Mouse (Mus musculus) liver, embryonic 14.5 days (tissue): Measurements from ENCODE around the gene Spem1. TPM values are rescaled to one million over a fixed set of nuclear protein-coding genes. Genes with fewer than 3 reads are reported as not detected.

Experiments used
- ATAC-seq: fragments of 200-750 bp; cut with Nextera tagmentation; 2 replicates; pipeline ENCODE4 v1.8.0; 2017; ENCODE audit warnings: moderate number of reproducible peaks, mild to moderate bottlenecking, moderate library complexity; ENCODE audit not compliant: insufficient read depth
- DNase-seq, 3 experiments: peaks; one replicate each; pipeline ENCODE4 v3.0.0-alpha.2; 2012 to 2013; ENCODE audit warnings: low read depth in 3 of 3, low spot score in 3 of 3
- H3K27ac ChIP-seq: fragments of 300-500 bp; sonication (generic); 2 replicates; pipeline ENCODE4 v1.5.1; 2014; ENCODE audit warnings: moderate library complexity, mild to moderate bottlenecking, control low read depth, inconsistent platforms
- H3K27me3 ChIP-seq: fragments of 300-500 bp; sonication (generic); 2 replicates; pipeline ENCODE4 v1.6.1; 2014; ENCODE audit warnings: mild to moderate bottlenecking, low read length, moderate library complexity; ENCODE audit not compliant: control insufficient read depth, insufficient read depth
- H3K36me3 ChIP-seq: fragments of 300-500 bp; sonication (generic); replicated peaks from 2 replicates; pipeline ENCODE4 v1.6.1; 2014; ENCODE audit warnings: low read depth; ENCODE audit not compliant: control insufficient read depth, insufficient read depth
- H3K4me1 ChIP-seq, 2 experiments: fragments of 200-500 bp in 1 of 2; fragments of 300-500 bp in 1 of 2; sonication (generic) in 1 of 2; replicated peaks; 2 replicates each; pipeline ENCODE4 v1.6.1; 2012 to 2014; ENCODE audit warnings: antibody characterized with exemption in 1 of 2, inconsistent platforms in 1 of 2, low read length in 1 of 2; ENCODE audit not compliant: control insufficient read depth in 2 of 2, insufficient read depth in 2 of 2
- H3K4me2 ChIP-seq: fragments of 300-500 bp; sonication (generic); 2 replicates; pipeline ENCODE4 v1.6.1; 2014; ENCODE audit warnings: low read depth, mild to moderate bottlenecking, control low read depth, moderate library complexity
- H3K4me3 ChIP-seq, 2 experiments: fragments of 200-500 bp in 1 of 2; fragments of 300-500 bp in 1 of 2; sonication (generic) in 1 of 2; 2 replicates each; pipeline ENCODE4 v1.5.1; 2012 to 2014; ENCODE audit warnings: low read depth in 2 of 2, low read length in 2 of 2, mild to moderate bottlenecking in 2 of 2, control low read depth in 1 of 2, inconsistent platforms in 1 of 2, moderate library complexity in 1 of 2; ENCODE audit not compliant: insufficient read depth in 1 of 2
- H3K9ac ChIP-seq: fragments of 300-500 bp; sonication (generic); replicated peaks from 2 replicates; pipeline ENCODE4 v1.6.1; 2014; ENCODE audit warnings: mild to moderate bottlenecking, control low read depth, moderate library complexity
- H3K9me3 ChIP-seq: fragments of 300-500 bp; sonication (generic); 2 replicates; pipeline ENCODE4 v1.6.1; 2016; ENCODE audit warnings: low read length, mixed read lengths; ENCODE audit not compliant: control insufficient read depth
- CTCF ChIP-seq: IDR thresholded peaks from 2 replicates; pipeline ENCODE4 v1.5.1; 2016; ENCODE audit warnings: antibody characterized with exemption, low read depth, control low read depth
- EP300 ChIP-seq: IDR thresholded peaks from 2 replicates; pipeline ENCODE4 v1.6.1; 2016; ENCODE audit warnings: antibody characterized with exemption, low read depth
- WGBS: fragments of 180-500 bp; shearing (Covaris S2); extraction: QIAGEN DNeasy Blood & Tissue Kit; methylation state at CpG from one replicate; pipeline ENCODE4 v1.1.7; 2014; ENCODE audit not compliant: insufficient replicate concordance; 5-methylcytosine and 5-hydroxymethylcytosine counted together
- polyA plus RNA-seq, 2 experiments: library from polyadenylated mRNA; depleted of rRNA in 1 of 2; stranded (reverse) in 1 of 2; unstranded in 1 of 2; fragments of >200 nt; fragmentation: Nextera tagmentation in 1 of 2; extraction: Ambion mirVana in 1 of 2; gene quantifications; 2 replicates each; pipeline versions ENCODE4 v1.2.1 to v1.2.3; 2012 to 2014

Gene Spem1
- polyA plus RNA-seq, 2 experiments, result not detected

GRCm38 (mm10) chr11:69774961-69775360 is 47.0 kb downstream of the Spem1 start:
- Histone ChIP-seq H3K4me2 (no peak overlapping the region), H3K4me1 (no peaks in the 10 kb centered on the region), H3K27me3 (peaks cover 4% of the 10 kb centered on the region; the same call in 1 of the 2 replicates), H3K9ac (no peak overlapping the region), H3K4me3 (no peak overlapping the region), H3K9me3 (no peaks in the 10 kb centered on the region), H3K27ac (no peak overlapping the region), H3K36me3 (no peaks in the 10 kb centered on the region)
- WGBS, result 33% methylated on average over 5 of the region's 5 CpGs
- no peak for TF ChIP-seq CTCF
- TF ChIP-seq EP300, result no peak
- no peak for ATAC-seq
- no peak for DNase-seq

Other genes starting within 250 kb of the Spem1 start
Only the 30 nearest of the 44 such genes appear.
- 40.4 and 60.1 TPM in 2 replicates for gene Mpdu1, start 159.5 kb downstream of the Spem1 start, polyA plus RNA-seq (2012; rRNA removed)
- 13.8 and 16.0 TPM in 2 replicates for gene Mpdu1, start 159.5 kb downstream of the Spem1 start, polyA plus RNA-seq (2014; fragmentation: Nextera tagmentation; extraction: Ambion mirVana)
- gene Cd68, start 156.0 kb downstream of the Spem1 start, polyA plus RNA-seq (2012; rRNA removed), result 9.4 and 12.3 TPM in 2 replicates
- gene Cd68, start 156.0 kb downstream of the Spem1 start, polyA plus RNA-seq (2014; fragmentation: Nextera tagmentation; extraction: Ambion mirVana), result 17.7 and 18.9 TPM in 2 replicates
- 312 and 420 TPM in 2 replicates for gene Eif4a1, start 149.8 kb downstream of the Spem1 start, polyA plus RNA-seq (2012; rRNA removed)
- gene Eif4a1, start 149.8 kb downstream of the Spem1 start, polyA plus RNA-seq (2014; fragmentation: Nextera tagmentation; extraction: Ambion mirVana), result 316 TPM in 2 replicates
- 37.0 and 45.8 TPM in 2 replicates for gene Senp3, start 140.1 kb downstream of the Spem1 start, polyA plus RNA-seq (2012; rRNA removed)
- 21.0 and 24.5 TPM in 2 replicates for gene Senp3, start 140.1 kb downstream of the Spem1 start, polyA plus RNA-seq (2014; fragmentation: Nextera tagmentation; extraction: Ambion mirVana)
- 0.21 and 0.26 TPM in 2 replicates for gene Tnfsf13, start 136.4 kb downstream of the Spem1 start, polyA plus RNA-seq (2012; rRNA removed)
- gene Tnfsf13, start 136.4 kb downstream of the Spem1 start, polyA plus RNA-seq (2014; fragmentation: Nextera tagmentation; extraction: Ambion mirVana), result 0.20 TPM in 1 of 2 replicates, not detected in the other
- 3.7 and 4.3 TPM in 2 replicates for gene Tnfsf12, start 126.3 kb downstream of the Spem1 start, polyA plus RNA-seq (2012; rRNA removed)
- gene Tnfsf12, start 126.3 kb downstream of the Spem1 start, polyA plus RNA-seq (2014; fragmentation: Nextera tagmentation; extraction: Ambion mirVana), result 2.6 and 3.1 TPM in 2 replicates
- gene Tnfsfm13, start 126.1 kb downstream of the Spem1 start, polyA plus RNA-seq (2012; rRNA removed), result 0.53 and 0.80 TPM in 2 replicates
- gene Tnfsfm13, start 126.1 kb downstream of the Spem1 start, polyA plus RNA-seq (2014; fragmentation: Nextera tagmentation; extraction: Ambion mirVana), result 0.70 and 1.7 TPM in 2 replicates
- 14.3 and 16.0 TPM in 2 replicates for gene Polr2a, start 63.5 kb downstream of the Spem1 start, polyA plus RNA-seq (2012; rRNA removed)
- 19.5 and 22.4 TPM in 2 replicates for gene Polr2a, start 63.5 kb downstream of the Spem1 start, polyA plus RNA-seq (2014; fragmentation: Nextera tagmentation; extraction: Ambion mirVana)
- gene Slc35g3, start 60.2 kb downstream of the Spem1 start, polyA plus RNA-seq (2012; rRNA removed), result not detected in 2 replicates
- not detected in 2 replicates for gene Slc35g3, start 60.2 kb downstream of the Spem1 start, polyA plus RNA-seq (2014; fragmentation: Nextera tagmentation; extraction: Ambion mirVana)
- 1.4 and 1.5 TPM in 2 replicates for gene Zbtb4, start 56.3 kb downstream of the Spem1 start, polyA plus RNA-seq (2012; rRNA removed)
- gene Zbtb4, start 56.3 kb downstream of the Spem1 start, polyA plus RNA-seq (2014; fragmentation: Nextera tagmentation; extraction: Ambion mirVana), result 0.45 and 0.58 TPM in 2 replicates
- 0.44 and 0.58 TPM in 2 replicates for gene Chrnb1, start 26.2 kb downstream of the Spem1 start, polyA plus RNA-seq (2012; rRNA removed)
- gene Chrnb1, start 26.2 kb downstream of the Spem1 start, polyA plus RNA-seq (2014; fragmentation: Nextera tagmentation; extraction: Ambion mirVana), result 0.32 and 0.33 TPM in 2 replicates
- gene Fgf11, start 20.3 kb downstream of the Spem1 start, polyA plus RNA-seq (2012; rRNA removed), result 0.41 and 0.42 TPM in 2 replicates
- gene Fgf11, start 20.3 kb downstream of the Spem1 start, polyA plus RNA-seq (2014; fragmentation: Nextera tagmentation; extraction: Ambion mirVana), result 0.06 and 0.13 TPM in 2 replicates
- 0.25 TPM in 2 replicates for gene Tmem102, start 16.6 kb downstream of the Spem1 start, polyA plus RNA-seq (2012; rRNA removed)
- 0.57 and 0.80 TPM in 2 replicates for gene Tmem102, start 16.6 kb downstream of the Spem1 start, polyA plus RNA-seq (2014; fragmentation: Nextera tagmentation; extraction: Ambion mirVana)
- not detected in 2 replicates for gene Gm39566, start 6.9 kb downstream of the Spem1 start, polyA plus RNA-seq (2012; rRNA removed)
- not detected in 2 replicates for gene Gm39566, start 6.9 kb downstream of the Spem1 start, polyA plus RNA-seq (2014; fragmentation: Nextera tagmentation; extraction: Ambion mirVana)
- gene Spem2, start 3.7 kb downstream of the Spem1 start, polyA plus RNA-seq (2012; rRNA removed), result not detected in 2 replicates
- gene Spem2, start 3.7 kb downstream of the Spem1 start, polyA plus RNA-seq (2014; fragmentation: Nextera tagmentation; extraction: Ambion mirVana), result not detected in 2 replicates
- gene Nlgn2, start 15.6 kb upstream of the Spem1 start, polyA plus RNA-seq (2012; rRNA removed), result 2.0 and 2.2 TPM in 2 replicates
- 0.48 and 0.76 TPM in 2 replicates for gene Nlgn2, start 15.6 kb upstream of the Spem1 start, polyA plus RNA-seq (2014; fragmentation: Nextera tagmentation; extraction: Ambion mirVana)
- 143 and 197 TPM in 2 replicates for gene Tmem256, start 16.3 kb upstream of the Spem1 start, polyA plus RNA-seq (2012; rRNA removed)
- 384 and 393 TPM in 2 replicates for gene Tmem256, start 16.3 kb upstream of the Spem1 start, polyA plus RNA-seq (2014; fragmentation: Nextera tagmentation; extraction: Ambion mirVana)
- 18.0 and 20.0 TPM in 2 replicates for gene Plscr3, start 24.2 kb upstream of the Spem1 start, polyA plus RNA-seq (2012; rRNA removed)
- gene Plscr3, start 24.2 kb upstream of the Spem1 start, polyA plus RNA-seq (2014; fragmentation: Nextera tagmentation; extraction: Ambion mirVana), result 22.8 and 25.0 TPM in 2 replicates
- 1.2 TPM in 2 replicates for gene Tnk1, start 36.5 kb upstream of the Spem1 start, polyA plus RNA-seq (2012; rRNA removed)
- gene Tnk1, start 36.5 kb upstream of the Spem1 start, polyA plus RNA-seq (2014; fragmentation: Nextera tagmentation; extraction: Ambion mirVana), result 0.43 and 0.80 TPM in 2 replicates
- not detected in 2 replicates for gene Tmem95, start 55.8 kb upstream of the Spem1 start, polyA plus RNA-seq (2012; rRNA removed)
- gene Tmem95, start 55.8 kb upstream of the Spem1 start, polyA plus RNA-seq (2014; fragmentation: Nextera tagmentation; extraction: Ambion mirVana), result not detected in 2 replicates
- 0.93 TPM in 2 replicates for gene Kctd11, start 59.2 kb upstream of the Spem1 start, polyA plus RNA-seq (2012; rRNA removed)
- 0.53 and 1.00 TPM in 2 replicates for gene Kctd11, start 59.2 kb upstream of the Spem1 start, polyA plus RNA-seq (2014; fragmentation: Nextera tagmentation; extraction: Ambion mirVana)
- 2.7 and 2.8 TPM in 2 replicates for gene Acap1, start 73.4 kb upstream of the Spem1 start, polyA plus RNA-seq (2012; rRNA removed)
- 2.9 and 3.3 TPM in 2 replicates for gene Acap1, start 73.4 kb upstream of the Spem1 start, polyA plus RNA-seq (2014; fragmentation: Nextera tagmentation; extraction: Ambion mirVana)
- gene 2810408A11Rik, start 78.8 kb upstream of the Spem1 start, polyA plus RNA-seq (2012; rRNA removed), result 0.40 and 0.48 TPM in 2 replicates
- 0.93 and 1.7 TPM in 2 replicates for gene 2810408A11Rik, start 78.8 kb upstream of the Spem1 start, polyA plus RNA-seq (2014; fragmentation: Nextera tagmentation; extraction: Ambion mirVana)
- 13.1 and 20.5 TPM in 2 replicates for gene Neurl4, start 78.9 kb upstream of the Spem1 start, polyA plus RNA-seq (2012; rRNA removed)
- 2.5 and 3.4 TPM in 2 replicates for gene Neurl4, start 78.9 kb upstream of the Spem1 start, polyA plus RNA-seq (2014; fragmentation: Nextera tagmentation; extraction: Ambion mirVana)
- 79.5 and 93.1 TPM in 2 replicates for gene Gps2, start 91.7 kb upstream of the Spem1 start, polyA plus RNA-seq (2012; rRNA removed)
- 82.7 and 91.2 TPM in 2 replicates for gene Gps2, start 91.7 kb upstream of the Spem1 start, polyA plus RNA-seq (2014; fragmentation: Nextera tagmentation; extraction: Ambion mirVana)
- 652 and 846 TPM in 2 replicates for gene Eif5a, start 99.8 kb upstream of the Spem1 start, polyA plus RNA-seq (2012; rRNA removed)
- 1,316 and 1,415 TPM in 2 replicates for gene Eif5a, start 99.8 kb upstream of the Spem1 start, polyA plus RNA-seq (2014; fragmentation: Nextera tagmentation; extraction: Ambion mirVana)
- gene Ybx2, start 113.6 kb upstream of the Spem1 start, polyA plus RNA-seq (2012; rRNA removed), result 0.57 and 0.58 TPM in 2 replicates
- gene Ybx2, start 113.6 kb upstream of the Spem1 start, polyA plus RNA-seq (2014; fragmentation: Nextera tagmentation; extraction: Ambion mirVana), result 0.23 TPM in 1 of 2 replicates, not detected in the other
- gene Slc2a4, start 126.0 kb upstream of the Spem1 start, polyA plus RNA-seq (2012; rRNA removed), result 17.0 and 17.4 TPM in 2 replicates
- 12.6 and 14.0 TPM in 2 replicates for gene Slc2a4, start 126.0 kb upstream of the Spem1 start, polyA plus RNA-seq (2014; fragmentation: Nextera tagmentation; extraction: Ambion mirVana)
- 2.0 and 4.0 TPM in 2 replicates for gene Cldn7, start 142.6 kb upstream of the Spem1 start, polyA plus RNA-seq (2012; rRNA removed)
- 2.2 TPM in 2 replicates for gene Cldn7, start 142.6 kb upstream of the Spem1 start, polyA plus RNA-seq (2014; fragmentation: Nextera tagmentation; extraction: Ambion mirVana)
- gene Ctdnep1, start 159.0 kb upstream of the Spem1 start, polyA plus RNA-seq (2012; rRNA removed), result 23.6 and 32.3 TPM in 2 replicates
- gene Ctdnep1, start 159.0 kb upstream of the Spem1 start, polyA plus RNA-seq (2014; fragmentation: Nextera tagmentation; extraction: Ambion mirVana), result 9.7 and 10.7 TPM in 2 replicates